Mouse (Mus musculus): ENCODE data around the gene Vcl.

DNA sequence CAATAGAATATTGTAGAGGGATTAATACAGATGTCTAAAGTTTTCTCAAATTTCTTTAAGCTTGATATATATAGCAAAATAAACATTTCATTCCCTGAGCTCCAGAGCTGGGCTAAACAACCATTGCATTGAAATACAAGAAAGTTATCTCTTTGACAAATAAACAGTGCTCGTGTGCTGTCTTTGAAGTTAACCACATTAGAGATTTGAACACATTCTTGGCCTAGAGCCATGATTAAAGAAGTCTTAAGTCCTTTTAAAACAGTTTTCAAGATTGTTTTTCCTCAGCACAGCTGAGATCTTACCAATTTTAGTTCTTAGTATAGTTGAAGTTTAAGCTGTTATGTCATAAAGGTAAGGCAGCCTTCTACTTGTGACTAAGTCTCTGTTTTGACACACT is 135.1 kb downstream of the Vcl start:
- TF ChIP-seq CTCF (IDR thresholded peaks at IDR 0.05; ENCODE audit: borderline replicate concordance, insufficient read depth, low read depth, low read length) (no peak), POLR2A (IDR thresholded peaks at IDR 0.05; ENCODE audit: borderline replicate concordance, insufficient read depth, low read length) (no peak)

All from cerebellum, adult 2 months (tissue).